Mouse (Mus musculus) ES-E14 (cell line): ENCODE measurements around the gene Crip2.

Source experiments
- CHD2 ChIP-seq: IDR thresholded peaks from 2 replicates; pipeline ENCODE4 v1.6.1; 2014; ENCODE audit warnings: mild to moderate bottlenecking, low read depth, low read length, inconsistent platforms
- HCFC1 ChIP-seq: IDR thresholded peaks from 2 replicates; pipeline ENCODE4 v1.6.1; 2012; ENCODE audit warnings: low read length, inconsistent platforms, borderline replicate concordance; ENCODE audit not compliant: insufficient read depth
- MAFK ChIP-seq: IDR thresholded peaks from 2 replicates; pipeline ENCODE4 v1.6.1; 2014; ENCODE audit warnings: mild to moderate bottlenecking, low read depth, low read length, inconsistent platforms; ENCODE audit not compliant: insufficient read depth
- ZNF384 ChIP-seq: IDR thresholded peaks from 2 replicates; pipeline ENCODE4 v1.6.1; 2012; ENCODE audit warnings: low read depth, low read length, inconsistent platforms

DNA sequence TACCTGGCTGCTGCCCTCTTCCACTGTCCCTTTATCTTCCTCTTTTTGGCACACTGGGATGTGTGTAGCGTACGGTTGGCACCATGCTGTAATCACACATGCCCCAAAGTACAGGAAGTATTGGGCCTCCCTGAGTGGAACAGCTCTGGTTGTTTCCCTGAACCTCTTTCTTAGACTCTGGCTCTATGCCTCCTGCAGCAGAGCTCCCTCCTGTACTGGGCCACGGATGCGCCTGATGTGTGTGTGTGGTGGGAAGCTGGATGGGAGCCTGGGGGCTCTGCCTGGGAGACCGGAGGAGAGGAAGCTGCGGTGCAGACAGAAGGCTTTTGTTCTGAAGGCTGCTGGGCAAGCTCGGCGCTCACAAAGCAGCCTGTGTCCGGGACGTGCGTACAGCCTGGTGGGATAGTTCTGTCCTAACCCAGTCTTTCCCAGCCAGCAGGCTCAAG is 23.5 kb downstream of the Crip2 start:
- TF ChIP-seq MAFK: no peak
- TF ChIP-seq HCFC1: no peak
- TF ChIP-seq CHD2: no peak
- TF ChIP-seq ZNF384: no peak
